Mouse (Mus musculus) E14TG2a.4 (cell line): ENCODE results near the gene Gm8247.
"Not testable (repeated sequence)": the region's sequence is repeated elsewhere in the genome, so short reads cannot be mapped to it uniquely, and the experiment has no call there.

Experiments
- H3K27me3 ChIP-seq: 2 replicates; pipeline ENCODE4 v1.6.1; 2014; ENCODE audit warnings: low read length, control low read depth; ENCODE audit not compliant: insufficient read depth
- H3K36me3 ChIP-seq: 2 replicates; pipeline ENCODE4 v1.6.1; 2014; ENCODE audit warnings: low read length, control low read depth; ENCODE audit not compliant: insufficient read depth
- H3K4me1 ChIP-seq: replicated peaks from 2 replicates; pipeline ENCODE4 v1.6.1; 2014; ENCODE audit warnings: low read depth, low read length, control low read depth
- H3K4me3 ChIP-seq: replicated peaks from 2 replicates; pipeline ENCODE4 v1.5.1; 2014; ENCODE audit warnings: mild to moderate bottlenecking, low read length
- H3K9me3 ChIP-seq: 2 replicates; pipeline ENCODE4 v1.6.1; 2014; ENCODE audit warnings: low read length, control low read depth

The Gm8247 gene

GRCm38 (mm10) chr14:44582853-44583252, at the start of gene Gm8247:
Gm8247 (plus strand) TSS chr14:44583153.
- not testable (repeated sequence) for H3K4me1 ChIP-seq, H3K36me3 ChIP-seq, H3K4me3 ChIP-seq, H3K9me3 ChIP-seq, H3K27me3 ChIP-seq

- H3K4me3 ChIP-seq, result not testable (repeated sequence)
These were observed 35.0 kb upstream of the Gm8247 start for GRCm38 (mm10) chr14:44547961-44548360.

GRCm38 (mm10) chr14:44591765-44592164, 8.8 kb downstream of the Gm8247 start:
- not testable (repeated sequence) for H3K4me3 ChIP-seq, H3K9me3 ChIP-seq, H3K27me3 ChIP-seq, H3K36me3 ChIP-seq, H3K4me1 ChIP-seq

More at GRCm38 (mm10) chr14:44547961-44548360, 35.0 kb upstream of the Gm8247 start:
- not testable (repeated sequence) for H3K4me1 ChIP-seq, H3K27me3 ChIP-seq, H3K36me3 ChIP-seq, H3K9me3 ChIP-seq

- H3K9me3 ChIP-seq, result peaks cover 17% of the 10 kb centered on the region; the same call in 1 of the 2 replicates
- H3K4me1 ChIP-seq, H3K4me3 ChIP-seq: not testable (repeated sequence)
These were observed 44.8 kb downstream of the Gm8247 start, which contains the start of gene Gm5624 for GRCm38 (mm10) chr14:44627737-44628136. Gm5624 (minus strand) TSS chr14:44627938.

More at GRCm38 (mm10) chr14:44627737-44628136, 44.8 kb downstream of the Gm8247 start, which contains the start of gene Gm5624:
- not testable (repeated sequence) for H3K36me3 ChIP-seq, H3K27me3 ChIP-seq
